Mouse (Mus musculus): ENCODE results near the gene Gm20869.
"Not testable (repeated sequence)": the region's sequence is repeated elsewhere in the genome, so short reads cannot be mapped to it uniquely, and the experiment has no call there.

The Gm20869 gene

GRCm38 (mm10) chrY:71469149-71469548 lies at the start of gene Gm20869:
Gene Gm20869, plus strand, starts transcription at chrY:71469449.
- not testable (repeated sequence) for DNase-seq

All from thymus, adult 18-20 months (tissue).